Mouse (Mus musculus) neural tube, postnatal 0 days (tissue): Measurements from ENCODE around the gene Surf1. TPM values are rescaled to one million over a fixed set of nuclear protein-coding genes. Genes with fewer than 3 reads are reported as not detected.

Experiments
- polyA plus RNA-seq: library from polyadenylated mRNA; unstranded; fragments of >200 nt; fragmentation: Nextera tagmentation; extraction: Ambion mirVana; gene quantifications from 2 replicates; pipeline ENCODE4 v1.2.1, GENCODE M21; 2015

Surf1 gene
- polyA plus RNA-seq, result 119 and 120 TPM in 2 replicates

GRCm38 (mm10) chr2:26915927-26916728 is at the start of gene Surf1, which contains the start of gene Surf2:
TSS of gene Surf1 (minus strand) at chr2:26916530.
TSS of gene Surf2 (plus strand) at chr2:26916367.

GRCm38 (mm10) chr2:26963923-26964723 is 47.8 kb upstream of the Surf1 start, which contains the start of gene Rexo4:
TSS of gene Rexo4 (minus strand) at chr2:26964386.

DNA sequence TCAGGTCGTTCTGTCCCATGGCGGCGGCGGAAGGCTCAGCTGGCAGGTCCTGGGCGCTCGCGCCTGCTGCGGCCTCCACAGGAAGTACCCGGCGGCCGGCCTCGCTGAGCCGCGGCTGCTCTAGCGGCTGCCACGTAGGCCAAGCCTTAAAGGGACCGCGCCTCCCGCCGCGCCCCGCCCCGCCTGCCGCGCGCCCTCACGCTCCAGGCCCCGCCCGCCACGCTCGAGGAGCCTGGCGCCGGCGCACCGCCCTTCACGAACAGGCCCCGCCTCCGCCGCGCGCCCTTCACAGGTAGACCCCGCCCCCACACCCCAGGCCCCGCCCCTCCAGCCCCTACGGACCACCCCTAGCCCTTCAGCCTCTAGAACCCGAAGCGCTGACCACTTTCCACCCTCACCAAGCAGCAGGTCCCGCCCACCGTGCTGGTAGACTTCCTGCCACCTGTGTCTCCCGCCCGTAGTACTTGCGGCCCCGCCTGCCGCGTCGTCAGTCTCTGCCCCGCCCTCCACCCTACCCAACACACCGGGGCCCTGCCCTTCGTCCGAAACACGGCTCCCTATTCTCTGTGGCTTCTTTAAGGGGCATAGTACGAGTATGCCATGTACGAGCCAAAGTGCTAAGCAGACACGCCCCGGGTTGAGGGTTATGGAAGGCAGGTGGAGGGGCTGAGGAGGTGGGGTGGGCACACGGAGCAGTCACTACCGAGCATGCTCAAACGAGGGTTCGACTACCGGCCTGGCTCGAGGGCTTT is 17.1 kb upstream of the Surf1 start, which contains the start of the genes Surf4 and Stkld1:
Gene Surf4, minus strand, starts transcription at position 625 of the 752 bp plus-strand sequence.
Gene Stkld1, plus strand, starts transcription at position 744 of the 752 bp plus-strand sequence.

GRCm38 (mm10) chr2:26910124-26910993 is 6.0 kb downstream of the Surf1 start, which contains the start of the genes Med22 and Rpl7a:
TSS of gene Med22 (minus strand) at chr2:26910677.
TSS of gene Rpl7a (plus strand) at chr2:26910764.

GRCm38 (mm10) chr2:26902467-26903220 is 13.7 kb downstream of the Surf1 start, which contains the start of gene Surf6:
TSS of gene Surf6 (minus strand) at chr2:26902879.

GRCm38 (mm10) chr2:26864879-26865278 is 51.5 kb downstream of the Surf1 start, which contains the start of gene Abo:
TSS of gene Abo (minus strand) at chr2:26864979.

Other genes starting within 250 kb of the Surf1 start
- gene Lcn4, start 245.2 kb downstream of the Surf1 start, polyA plus RNA-seq, result not detected in 2 replicates
- gene Abo, start 51.6 kb downstream of the Surf1 start, polyA plus RNA-seq, result not detected in 2 replicates
- 21.4 and 24.1 TPM in 2 replicates for gene Surf6, start 13.7 kb downstream of the Surf1 start, polyA plus RNA-seq
- gene Med22, start 5.9 kb downstream of the Surf1 start, polyA plus RNA-seq, result 87.1 and 97.3 TPM in 2 replicates
- gene Rpl7a, start 5.8 kb downstream of the Surf1 start, polyA plus RNA-seq, result 397 and 408 TPM in 2 replicates
- gene Surf2, start 163 bp downstream of the Surf1 start, polyA plus RNA-seq, result 52.4 and 56.1 TPM in 2 replicates
- 102 and 103 TPM in 2 replicates for gene Surf4, start 17.4 kb upstream of the Surf1 start, polyA plus RNA-seq
- gene Stkld1, start 17.5 kb upstream of the Surf1 start, polyA plus RNA-seq, result 0.06 and 0.68 TPM in 2 replicates
- 29.3 and 30.3 TPM in 2 replicates for gene Rexo4, start 47.9 kb upstream of the Surf1 start, polyA plus RNA-seq
- gene Adamts13, start 56.9 kb upstream of the Surf1 start, polyA plus RNA-seq, result 0.05 and 0.59 TPM in 2 replicates
- 85.5 and 93.0 TPM in 2 replicates for gene Cacfd1, start 93.4 kb upstream of the Surf1 start, polyA plus RNA-seq
- 23.8 and 25.0 TPM in 2 replicates for gene Slc2a6, start 111.5 kb upstream of the Surf1 start, polyA plus RNA-seq
- not detected in 2 replicates for gene Mymk, start 155.6 kb upstream of the Surf1 start, polyA plus RNA-seq
- 4.7 and 4.9 TPM in 2 replicates for gene Adamtsl2, start 162.8 kb upstream of the Surf1 start, polyA plus RNA-seq
- 19.7 and 21.8 TPM in 2 replicates for gene Fam163b, start 226.0 kb upstream of the Surf1 start, polyA plus RNA-seq
- gene Dbh, start 248.7 kb upstream of the Surf1 start, polyA plus RNA-seq, result 0.11 and 0.17 TPM in 2 replicates